Mouse (Mus musculus): Measurements from ENCODE around the gene Mmd. TPM values are rescaled to one million over a fixed set of nuclear protein-coding genes. Genes with fewer than 3 reads are reported as not detected.

Gene Mmd
- polyA plus RNA-seq, 1 experiment from 2014 or later, result 25.5 TPM

DNA sequence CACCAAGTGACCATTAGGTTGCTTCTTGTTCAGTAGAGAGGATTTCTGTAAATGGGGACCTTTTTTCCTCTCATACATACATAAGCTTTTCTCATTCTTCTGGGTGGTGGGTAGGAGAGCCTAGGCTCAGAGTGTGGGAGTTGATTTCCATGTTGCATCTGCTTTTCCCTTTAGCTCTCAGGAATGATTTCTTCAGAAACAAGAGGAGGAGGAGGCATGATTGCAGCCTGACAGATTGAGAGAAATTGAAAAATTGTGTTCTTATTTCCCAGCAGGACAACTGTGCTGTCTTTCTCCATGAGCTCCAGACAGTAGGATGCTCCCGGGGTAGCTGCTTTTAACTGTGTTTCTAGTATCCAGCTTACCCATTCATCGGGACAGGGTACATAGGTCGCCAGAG, 5.3 kb downstream of the Mmd start:
- no peak overlapping the region for H3K4me3 ChIP-seq (ENCODE audit: low read length)
- no peaks in the 10 kb centered on the region for H3K36me3 ChIP-seq (ENCODE audit: control insufficient read depth, insufficient read depth, low read length)
- no peak overlapping the region for H3K4me2 ChIP-seq (replicated peaks; ENCODE audit: low read depth, low read length)
- H3K9me3 ChIP-seq (ENCODE audit: control insufficient read depth, low read length), result no peaks in the 10 kb centered on the region
- ATAC-seq (ENCODE audit: low FRiP score, low TSS enrichment), result no peak
- WGBS, result 86% methylated on average over 3 of the region's 3 CpGs
- H3K4me1 ChIP-seq (ENCODE audit: control insufficient read depth, insufficient read depth, low read length), result peaks cover 10% of the 10 kb centered on the region; the same call in 1 of the 2 replicates
- no peaks in the 10 kb centered on the region for H3K27me3 ChIP-seq (ENCODE audit: control insufficient read depth, insufficient read depth, low read length)
- H3K27ac ChIP-seq (ENCODE audit: low read depth, low read length), result no peak overlapping the region
- no peak overlapping the region for H3K9ac ChIP-seq (ENCODE audit: low read depth, low read length)

DNA sequence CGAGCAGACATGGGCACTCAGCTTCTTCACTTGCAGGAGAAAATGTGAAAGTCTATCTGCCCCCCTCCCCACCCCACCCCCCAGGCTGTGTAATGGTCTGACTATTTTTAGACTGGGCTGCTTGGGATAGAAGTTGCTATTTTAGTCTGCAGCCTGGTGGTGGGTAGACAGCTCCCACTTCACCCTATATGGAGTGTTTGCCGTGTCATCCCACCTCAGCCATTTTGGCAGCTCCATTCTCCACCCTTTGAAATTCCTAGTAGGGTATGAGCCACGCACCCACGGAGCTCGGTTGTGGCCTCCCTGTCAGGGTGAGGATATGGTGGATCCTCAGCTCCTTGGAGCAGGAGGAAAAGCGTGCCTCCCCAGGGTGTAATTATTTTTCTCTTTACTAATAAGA, 6.4 kb downstream of the Mmd start:
- ATAC-seq (ENCODE audit: low FRiP score, low TSS enrichment), result no peak
- no peak overlapping the region for H3K27ac ChIP-seq (ENCODE audit: low read depth, low read length)
- 71% methylated on average over 6 of the region's 6 CpGs for WGBS

DNA sequence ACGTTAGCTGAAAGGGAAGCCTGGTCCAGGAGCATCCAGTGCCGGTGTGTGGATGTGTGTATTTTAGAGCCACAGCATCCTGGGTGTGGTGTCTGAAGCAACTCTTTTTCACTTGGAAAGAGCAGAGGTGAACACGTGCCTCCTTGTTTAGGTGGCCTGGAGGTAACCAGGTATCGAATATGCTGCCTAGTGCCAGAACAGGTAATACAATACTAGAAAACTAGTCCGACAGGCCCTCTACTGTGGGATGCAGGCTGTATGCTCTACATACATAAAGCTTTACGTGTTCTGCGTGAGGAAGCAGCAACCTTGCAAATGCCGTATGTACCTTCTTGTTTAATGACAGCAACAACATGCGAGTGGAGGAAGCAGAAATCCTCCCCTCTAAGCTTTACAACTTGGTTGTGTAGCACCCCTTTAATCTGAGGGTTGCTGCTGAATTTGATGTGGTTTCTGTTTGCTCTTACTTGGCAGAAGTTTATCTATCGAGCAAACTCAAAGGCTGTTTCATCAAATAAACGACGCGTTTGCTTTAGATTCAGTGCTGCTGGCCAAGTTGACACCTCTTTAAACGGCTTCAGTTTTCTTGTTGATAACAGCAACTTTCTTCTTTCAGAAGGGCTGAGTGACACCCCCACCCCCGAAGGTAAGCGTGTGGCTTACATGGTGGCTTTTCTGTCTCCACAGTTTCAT, 7.7 kb downstream of the Mmd start:
- Histone ChIP-seq H3K27ac (ENCODE audit: low read depth, low read length) (no peak overlapping the region), H3K4me3 (ENCODE audit: low read length) (no peak overlapping the region), H3K4me2 (replicated peaks; ENCODE audit: low read depth, low read length) (no peak overlapping the region), H3K4me1 (ENCODE audit: control insufficient read depth, insufficient read depth, low read length) (peaks cover 3% of the 10 kb centered on the region; the same call in 1 of the 2 replicates), H3K9ac (ENCODE audit: low read depth, low read length) (no peak overlapping the region), H3K27me3 (ENCODE audit: control insufficient read depth, insufficient read depth, low read length) (no peaks in the 10 kb centered on the region), H3K9me3 (ENCODE audit: control insufficient read depth, low read length) (no peaks in the 10 kb centered on the region), H3K36me3 (ENCODE audit: control insufficient read depth, insufficient read depth, low read length) (peaks cover 21% of the 10 kb centered on the region)
- whole genome bisulfite sequencing, result 80% methylated on average over 16 of the region's 16 CpGs
- ATAC-seq (ENCODE audit: low FRiP score, low TSS enrichment), result no peak

More for the DNA sequence above, 6.4 kb downstream of the Mmd start:
- no peak overlapping the region for H3K9ac ChIP-seq (ENCODE audit: low read depth, low read length)
- H3K4me3 ChIP-seq (ENCODE audit: low read length), result no peak overlapping the region
- H3K36me3 ChIP-seq (ENCODE audit: control insufficient read depth, insufficient read depth, low read length), result peaks cover 10% of the 10 kb centered on the region
- peaks cover 8% of the 10 kb centered on the region; the same call in 1 of the 2 replicates for H3K4me1 ChIP-seq (ENCODE audit: control insufficient read depth, insufficient read depth, low read length)
- no peaks in the 10 kb centered on the region for H3K27me3 ChIP-seq (ENCODE audit: control insufficient read depth, insufficient read depth, low read length)
- H3K4me2 ChIP-seq (replicated peaks; ENCODE audit: low read depth, low read length), result no peak overlapping the region
- H3K9me3 ChIP-seq (ENCODE audit: control insufficient read depth, low read length), result no peaks in the 10 kb centered on the region

DNA sequence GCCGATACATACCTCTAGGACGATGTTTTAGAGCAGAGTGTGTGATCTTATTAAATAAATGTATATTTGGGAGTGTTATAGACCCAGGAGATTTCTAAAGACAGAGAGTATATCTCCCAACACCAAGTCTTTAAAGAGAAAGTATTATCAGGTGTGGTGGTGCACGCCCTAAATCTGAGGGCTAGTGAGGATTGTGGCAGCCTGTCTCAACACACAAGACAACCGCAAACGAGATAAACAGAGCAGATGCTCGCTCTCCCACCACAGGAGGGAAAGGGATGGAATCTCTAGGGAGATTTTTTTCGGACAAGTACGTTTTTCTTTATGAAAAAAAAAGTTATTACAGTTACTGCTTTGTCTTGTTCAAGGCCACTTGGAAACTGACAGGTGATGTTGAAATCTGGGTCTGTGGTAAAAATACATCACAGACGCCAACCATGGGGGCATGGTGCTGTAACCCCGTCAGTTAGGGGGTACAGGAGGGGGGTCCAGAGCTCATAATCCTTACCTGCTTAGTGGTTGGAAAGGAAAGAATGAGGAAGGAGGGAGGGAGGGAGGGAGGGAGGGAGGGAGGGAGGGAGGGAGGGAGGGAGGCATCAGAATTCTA, 9.2 kb downstream of the Mmd start:
- Histone ChIP-seq H3K9me3 (ENCODE audit: control insufficient read depth, low read length) (no peaks in the 10 kb centered on the region), H3K4me3 (ENCODE audit: low read length) (no peak overlapping the region), H3K27me3 (ENCODE audit: control insufficient read depth, insufficient read depth, low read length) (no peaks in the 10 kb centered on the region), H3K4me1 (ENCODE audit: control insufficient read depth, insufficient read depth, low read length) (peaks cover 3% of the 10 kb centered on the region; the same call in 1 of the 2 replicates), H3K9ac (ENCODE audit: low read depth, low read length) (no peak overlapping the region), H3K36me3 (ENCODE audit: control insufficient read depth, insufficient read depth, low read length) (peaks cover 33% of the 10 kb centered on the region), H3K4me2 (replicated peaks; ENCODE audit: low read depth, low read length) (no peak overlapping the region), H3K27ac (ENCODE audit: low read depth, low read length) (no peak overlapping the region)
- 82% methylated on average over 10 of the region's 10 CpGs for WGBS
- ATAC-seq (ENCODE audit: low FRiP score, low TSS enrichment), result no peak

DNA sequence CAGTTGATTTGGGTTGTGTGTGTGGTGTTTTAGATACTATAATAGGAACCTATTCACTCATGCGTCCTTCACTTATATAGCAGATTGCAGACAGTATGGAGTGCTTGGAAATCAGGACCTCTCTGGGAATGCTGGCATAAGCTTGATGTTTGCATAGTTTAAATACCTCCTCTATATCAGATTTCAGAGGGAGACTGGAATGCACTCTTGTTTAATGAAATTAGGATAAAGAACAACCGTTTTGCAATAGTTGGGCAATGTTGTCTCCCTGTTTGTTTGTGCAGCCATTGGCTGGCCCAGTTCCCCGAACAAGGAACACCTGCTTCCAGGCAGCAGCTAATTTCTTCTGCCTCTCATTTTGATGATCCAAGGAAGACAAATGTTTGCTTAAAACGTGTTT, 9.8 kb downstream of the Mmd start:
- 47% methylated on average over 4 of the region's 4 CpGs for WGBS
- Histone ChIP-seq H3K4me1 (ENCODE audit: control insufficient read depth, insufficient read depth, low read length) (peaks cover 3% of the 10 kb centered on the region; the same call in 1 of the 2 replicates), H3K27me3 (ENCODE audit: control insufficient read depth, insufficient read depth, low read length) (no peaks in the 10 kb centered on the region), H3K9ac (ENCODE audit: low read depth, low read length) (no peak overlapping the region), H3K4me2 (replicated peaks; ENCODE audit: low read depth, low read length) (no peak overlapping the region), H3K27ac (ENCODE audit: low read depth, low read length) (no peak overlapping the region), H3K9me3 (ENCODE audit: control insufficient read depth, low read length) (no peaks in the 10 kb centered on the region), H3K4me3 (ENCODE audit: low read length) (no peak overlapping the region), H3K36me3 (ENCODE audit: control insufficient read depth, insufficient read depth, low read length) (peaks cover 33% of the 10 kb centered on the region)
- ATAC-seq (ENCODE audit: low FRiP score, low TSS enrichment), result no peak

DNA sequence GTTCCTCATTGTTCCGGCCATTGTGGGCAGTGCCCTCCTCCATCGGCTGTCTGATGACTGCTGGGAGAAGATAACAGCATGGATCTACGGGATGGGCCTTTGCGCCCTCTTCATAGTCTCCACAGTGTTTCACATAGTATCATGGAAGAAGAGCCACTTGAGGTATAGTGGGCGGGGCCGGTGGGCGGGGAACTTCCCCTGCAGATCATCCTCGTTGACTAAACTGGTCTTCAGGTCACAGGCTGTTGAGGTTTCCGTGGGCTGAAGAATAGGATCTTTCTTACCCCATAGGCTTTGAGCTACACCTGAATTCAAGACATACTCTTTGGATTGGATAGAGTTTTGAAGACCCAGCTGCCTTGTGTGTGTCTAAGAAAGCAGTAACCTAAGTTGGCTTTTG, 10.6 kb downstream of the Mmd start:
- WGBS, result 85% methylated on average over 9 of the region's 9 CpGs
- Histone ChIP-seq H3K27ac (ENCODE audit: low read depth, low read length) (no peak overlapping the region), H3K4me3 (ENCODE audit: low read length) (no peak overlapping the region), H3K9me3 (ENCODE audit: control insufficient read depth, low read length) (no peaks in the 10 kb centered on the region), H3K9ac (ENCODE audit: low read depth, low read length) (no peak overlapping the region), H3K4me1 (ENCODE audit: control insufficient read depth, insufficient read depth, low read length) (peaks cover 3% of the 10 kb centered on the region; the same call in 1 of the 2 replicates), H3K36me3 (ENCODE audit: control insufficient read depth, insufficient read depth, low read length) (peaks cover 38% of the 10 kb centered on the region), H3K27me3 (ENCODE audit: control insufficient read depth, insufficient read depth, low read length) (no peaks in the 10 kb centered on the region), H3K4me2 (replicated peaks; ENCODE audit: low read depth, low read length) (no peak overlapping the region)
- no peak for ATAC-seq (ENCODE audit: low FRiP score, low TSS enrichment)

DNA sequence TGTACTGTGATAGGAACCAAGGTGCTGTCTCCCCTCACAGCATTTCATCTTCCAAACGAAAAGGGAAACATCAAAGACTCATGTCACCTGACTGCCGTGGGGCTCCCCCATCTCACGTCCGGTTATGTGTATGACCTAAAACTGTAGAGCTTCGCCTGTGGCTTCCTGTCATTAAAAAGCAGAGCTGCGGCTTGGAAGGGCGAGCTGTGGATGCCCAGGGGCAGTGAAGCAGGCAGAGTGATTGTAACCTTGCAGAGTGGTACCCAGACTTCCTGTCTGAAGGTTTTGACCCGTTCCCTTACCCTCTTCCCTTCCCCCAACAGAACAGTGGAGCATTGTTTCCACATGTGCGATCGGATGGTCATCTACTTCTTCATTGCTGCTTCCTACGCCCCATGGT, 14.9 kb downstream of the Mmd start:
- Histone ChIP-seq H3K4me2 (replicated peaks; ENCODE audit: low read depth, low read length) (no peak overlapping the region), H3K27ac (ENCODE audit: low read depth, low read length) (no peak overlapping the region), H3K4me3 (ENCODE audit: low read length) (no peak overlapping the region), H3K9ac (ENCODE audit: low read depth, low read length) (no peak overlapping the region), H3K27me3 (ENCODE audit: control insufficient read depth, insufficient read depth, low read length) (no peaks in the 10 kb centered on the region), H3K9me3 (ENCODE audit: control insufficient read depth, low read length) (no peaks in the 10 kb centered on the region), H3K36me3 (ENCODE audit: control insufficient read depth, insufficient read depth, low read length) (peaks cover 41% of the 10 kb centered on the region), H3K4me1 (ENCODE audit: control insufficient read depth, insufficient read depth, low read length) (peaks cover 5% of the 10 kb centered on the region)
- no peak for ATAC-seq (ENCODE audit: low FRiP score, low TSS enrichment)
- 70% methylated on average over 11 of the region's 11 CpGs for WGBS

DNA sequence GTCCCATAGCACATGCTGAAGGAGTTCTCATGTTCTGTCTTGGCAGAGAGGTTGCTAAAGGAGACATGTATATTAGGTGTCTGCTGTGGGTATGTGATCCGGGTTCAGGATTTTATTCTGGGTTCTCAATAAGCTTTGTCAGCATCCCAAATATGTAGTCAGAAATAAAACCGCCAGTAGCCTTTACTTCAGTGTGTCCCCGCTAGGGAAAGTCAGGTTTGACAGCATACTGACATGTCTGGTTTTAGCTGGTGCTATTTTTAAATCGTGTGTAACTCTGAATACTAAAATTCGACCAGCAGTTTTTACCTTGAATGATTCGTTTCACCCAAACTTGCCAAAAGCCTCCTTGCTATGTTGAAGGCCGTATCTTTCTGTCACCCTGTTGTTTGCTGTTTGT, 16.3 kb downstream of the Mmd start:
- peaks cover 36% of the 10 kb centered on the region for H3K36me3 ChIP-seq (ENCODE audit: control insufficient read depth, insufficient read depth, low read length)
- no peak overlapping the region for H3K4me2 ChIP-seq (replicated peaks; ENCODE audit: low read depth, low read length)
- WGBS, result 90% methylated on average over 7 of the region's 7 CpGs
- H3K27ac ChIP-seq (ENCODE audit: low read depth, low read length), result no peak overlapping the region
- H3K9me3 ChIP-seq (ENCODE audit: control insufficient read depth, low read length), result no peaks in the 10 kb centered on the region
- H3K4me3 ChIP-seq (ENCODE audit: low read length), result no peak overlapping the region
- H3K4me1 ChIP-seq (ENCODE audit: control insufficient read depth, insufficient read depth, low read length), result peaks cover 11% of the 10 kb centered on the region
- ATAC-seq (ENCODE audit: low FRiP score, low TSS enrichment), result no peak
- H3K9ac ChIP-seq (ENCODE audit: low read depth, low read length), result no peak overlapping the region
- H3K27me3 ChIP-seq (ENCODE audit: control insufficient read depth, insufficient read depth, low read length), result no peaks in the 10 kb centered on the region

DNA sequence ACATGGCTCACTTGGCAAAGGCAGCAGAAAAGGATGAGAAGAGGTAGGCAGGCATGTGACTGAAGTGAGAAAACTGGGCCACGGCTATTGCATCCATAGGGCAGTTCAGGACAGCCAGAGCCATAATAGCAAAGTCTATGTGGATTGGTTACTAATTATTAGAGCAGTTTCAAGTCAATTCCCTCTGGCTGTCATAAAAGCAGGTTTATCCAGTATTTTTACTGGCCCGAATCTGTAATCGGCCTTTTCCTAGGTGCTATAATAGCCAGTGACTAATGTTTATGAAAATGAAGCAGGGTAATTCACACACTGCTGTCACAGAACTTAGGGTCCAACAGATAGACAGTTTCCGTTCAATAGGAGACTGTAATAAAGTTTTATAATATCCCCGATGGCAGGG, 19.7 kb downstream of the Mmd start:
- Histone ChIP-seq H3K9me3 (ENCODE audit: control insufficient read depth, low read length) (no peaks in the 10 kb centered on the region), H3K27ac (ENCODE audit: low read depth, low read length) (no peak overlapping the region), H3K9ac (ENCODE audit: low read depth, low read length) (no peak overlapping the region), H3K27me3 (ENCODE audit: control insufficient read depth, insufficient read depth, low read length) (no peaks in the 10 kb centered on the region), H3K4me1 (ENCODE audit: control insufficient read depth, insufficient read depth, low read length) (peaks cover 11% of the 10 kb centered on the region), H3K36me3 (ENCODE audit: control insufficient read depth, insufficient read depth, low read length) (peaks cover 28% of the 10 kb centered on the region; the same call in 1 of the 2 replicates), H3K4me3 (ENCODE audit: low read length) (no peak overlapping the region), H3K4me2 (replicated peaks; ENCODE audit: low read depth, low read length) (no peak overlapping the region)
- WGBS, result 37% methylated on average over 5 of the region's 5 CpGs
- peak; percentile 21; the same call in 1 of the 2 replicates for ATAC-seq (ENCODE audit: low FRiP score, low TSS enrichment)

Data from kidney, embryonic 14.5 days (tissue).